Mouse (Mus musculus) 416B (cell line): ENCODE measurements around the gene Thada.
"Not testable (repeated sequence)": the region's sequence is repeated elsewhere in the genome, so short reads cannot be mapped to it uniquely, and the experiment has no call there.

Source experiments
- DNase-seq: peaks from one replicate; pipeline ENCODE4 v3.0.0; 2011; ENCODE audit warnings: low read depth

Thada gene

DNA sequence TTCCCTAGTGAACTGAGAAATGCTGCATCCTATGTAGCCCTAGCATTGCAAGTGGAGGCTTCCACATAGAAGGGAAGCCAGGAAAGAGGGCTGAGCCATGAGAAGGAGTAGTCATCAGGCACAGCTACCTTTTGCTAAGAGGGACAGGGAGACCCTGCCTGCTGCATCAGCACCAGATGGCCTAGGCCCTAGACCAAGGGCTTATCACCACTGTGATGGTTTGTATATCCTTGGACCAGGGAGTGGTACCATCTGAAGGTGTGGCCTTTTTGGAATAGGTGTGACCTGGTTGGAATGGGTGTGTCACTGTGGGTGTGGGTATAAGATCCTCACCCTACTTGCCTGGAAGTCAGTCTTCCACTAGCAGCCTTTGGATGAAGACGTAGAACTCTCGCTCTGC, 247.2 kb downstream of the Thada start:
- DNase-seq = not testable (repeated sequence)

DNA sequence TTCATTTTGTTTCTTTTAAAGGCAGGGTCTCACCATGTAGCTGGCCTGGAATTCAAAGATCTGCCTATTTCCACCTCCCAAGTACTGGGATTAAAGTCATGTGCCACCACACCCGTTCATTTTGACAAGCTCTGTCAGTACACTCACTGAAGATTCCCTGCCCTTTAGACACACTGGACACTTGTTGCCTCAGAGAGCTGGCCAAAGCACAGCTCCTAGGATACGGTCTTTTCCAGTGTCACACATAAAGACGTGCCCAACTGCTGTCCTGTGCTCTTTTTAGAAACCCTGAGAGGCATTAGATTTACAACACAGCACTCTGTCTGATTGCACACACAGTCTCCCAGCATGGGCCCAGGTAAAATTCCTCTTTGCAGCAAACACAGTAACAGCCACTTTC, 248.3 kb downstream of the Thada start:
- no peak for DNase-seq

DNA sequence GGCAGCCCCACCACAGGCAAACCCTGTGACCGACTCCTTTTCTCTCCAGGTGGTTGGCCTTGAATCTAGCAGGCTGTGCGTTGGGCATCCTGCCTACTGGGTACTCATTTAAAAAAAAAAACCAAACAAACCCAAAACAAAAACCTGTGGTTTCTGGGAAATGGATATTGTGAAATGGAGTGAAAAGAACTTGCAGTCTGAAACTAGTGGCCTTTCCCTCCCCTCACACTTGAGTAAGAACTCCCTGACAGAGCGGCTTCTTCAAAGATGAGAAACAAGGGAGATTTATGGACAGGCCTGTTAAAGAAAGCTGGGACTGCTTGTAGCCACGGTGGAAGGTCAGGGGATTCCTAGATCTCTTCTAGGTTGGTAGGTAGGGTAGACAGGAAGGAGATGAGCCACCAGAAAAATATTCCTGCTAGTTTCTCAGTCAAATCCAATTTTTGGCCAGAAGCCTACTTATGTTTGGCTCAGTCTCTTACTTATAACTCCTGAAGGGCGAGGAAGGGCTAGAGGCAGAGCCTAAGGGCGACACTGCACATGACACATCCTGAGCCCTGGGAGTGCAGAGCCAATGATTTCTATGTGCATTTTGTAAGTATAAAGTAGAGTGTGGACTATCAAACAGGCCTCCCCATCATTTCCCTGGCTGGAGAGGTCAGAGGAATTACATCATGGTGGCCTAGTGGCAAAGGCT, 250.6 kb downstream of the Thada start:
- peak; percentile 47 for DNase-seq

DNA sequence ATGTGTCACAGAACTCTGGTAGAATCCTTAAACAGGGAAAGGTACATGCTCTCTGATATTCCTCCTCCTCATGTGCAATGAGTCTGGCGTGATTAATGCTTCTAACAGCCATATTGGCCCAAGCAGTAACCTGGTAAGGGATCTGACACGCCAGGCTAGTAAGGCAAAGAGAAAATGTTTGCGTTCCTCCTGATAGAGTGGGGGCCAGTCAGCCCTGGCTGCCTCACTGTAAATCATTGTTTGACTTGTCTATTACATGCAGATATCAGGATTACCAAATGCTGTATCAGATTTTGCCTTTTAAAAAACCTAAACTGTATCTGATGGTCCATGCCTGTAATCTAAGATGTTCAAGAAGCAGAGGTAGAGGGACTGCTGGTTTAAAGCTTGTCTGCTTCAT, 252.5 kb downstream of the Thada start:
- no peak for DNase-seq

DNA sequence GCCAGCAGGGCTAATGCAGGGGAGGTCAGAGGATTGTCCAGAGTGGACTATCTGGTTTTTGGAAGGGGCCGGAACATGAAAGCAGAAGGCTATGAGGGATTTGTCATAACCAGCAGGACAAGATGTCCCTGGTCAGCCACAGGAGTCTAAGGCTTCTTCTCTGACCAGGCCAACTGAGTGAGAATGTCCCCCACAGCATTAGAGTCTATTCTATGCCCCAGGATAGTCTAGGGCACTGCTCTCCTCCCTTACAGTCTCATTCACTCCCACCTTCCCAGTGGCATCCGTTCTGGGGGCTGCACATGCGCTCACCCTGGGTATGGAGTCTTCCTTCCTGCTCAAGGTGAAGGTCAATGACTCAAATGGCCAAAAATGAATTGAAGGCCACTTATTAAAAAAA, 258.4 kb downstream of the Thada start:
- DNase-seq = no peak

DNA sequence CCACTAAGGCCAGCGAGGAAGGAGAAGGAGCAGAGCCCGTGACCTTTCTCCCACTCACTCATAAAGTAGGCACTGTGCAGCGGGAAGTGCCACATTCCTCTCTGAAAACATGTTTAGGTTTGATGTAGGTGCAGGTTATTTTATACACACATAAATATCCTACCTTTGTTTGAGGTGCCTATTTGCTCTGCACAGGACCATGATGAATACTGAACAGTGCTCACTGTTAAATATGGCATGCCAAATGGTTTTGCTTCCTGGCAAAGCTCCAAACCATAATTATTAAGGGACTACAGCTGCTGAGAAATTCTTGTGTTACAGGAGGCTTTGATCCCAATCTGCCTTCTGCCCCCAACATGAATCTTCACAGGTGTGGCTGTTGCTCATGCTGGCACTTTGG, 259.8 kb downstream of the Thada start:
- no peak for DNase-seq

DNA sequence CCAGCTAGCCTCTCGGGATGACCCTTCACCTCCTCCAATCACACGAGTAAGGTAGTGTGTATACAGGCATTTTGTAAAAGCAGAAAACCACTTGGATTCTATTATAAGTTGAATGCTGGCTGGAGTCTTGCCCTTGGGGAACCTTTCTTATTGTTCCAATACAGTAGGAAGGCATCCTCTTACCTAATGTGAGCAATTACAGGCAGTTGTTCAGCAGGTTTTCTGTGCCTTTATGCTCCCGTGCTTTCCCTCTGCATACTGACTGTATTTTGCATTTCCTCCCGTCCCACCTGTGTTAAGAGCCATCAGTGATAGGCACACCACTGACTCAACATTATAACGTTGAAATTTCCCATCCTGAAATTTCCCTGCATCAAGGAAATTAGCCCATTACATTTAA, 261.0 kb downstream of the Thada start:
- no peak for DNase-seq

DNA sequence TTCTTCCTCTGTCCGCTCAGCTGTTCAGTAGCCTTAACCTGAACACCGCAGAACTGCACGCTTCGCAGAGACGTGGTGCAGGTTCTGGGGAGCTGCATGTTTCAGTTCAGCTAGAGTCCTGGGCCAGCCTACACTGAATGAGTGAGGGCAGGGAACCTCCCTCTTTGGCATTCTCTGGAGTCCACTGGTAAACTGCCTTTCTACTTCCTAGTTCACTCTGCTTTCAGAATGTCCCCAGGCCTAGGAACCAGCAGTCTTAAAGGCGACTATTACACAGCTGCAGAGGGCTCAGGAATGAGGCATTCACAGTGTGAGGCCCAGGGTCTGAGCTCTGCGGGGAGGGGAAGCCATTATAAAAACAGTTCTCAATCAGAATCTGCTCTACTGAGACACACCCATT, 262.7 kb downstream of the Thada start:
- DNase-seq = no peak

DNA sequence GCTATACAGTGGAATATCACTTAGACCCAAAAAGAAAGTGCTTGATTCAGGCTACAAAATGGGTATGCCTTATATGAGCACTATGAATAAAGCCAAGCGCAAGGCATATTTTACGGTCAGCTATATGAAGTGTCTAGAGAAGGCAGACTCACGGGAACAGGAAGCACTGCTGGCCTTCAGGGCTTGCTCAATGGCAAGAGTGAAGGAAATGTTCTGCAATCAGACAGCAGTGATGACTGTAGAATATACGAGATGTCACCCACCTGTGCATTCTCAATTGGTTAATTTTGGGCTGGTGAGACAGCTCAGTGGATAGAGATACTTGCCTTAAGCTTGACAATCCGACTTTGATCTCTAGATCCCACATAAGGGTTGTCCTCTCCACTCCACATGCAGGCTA, 264.8 kb downstream of the Thada start:
- DNase-seq = no peak

DNA sequence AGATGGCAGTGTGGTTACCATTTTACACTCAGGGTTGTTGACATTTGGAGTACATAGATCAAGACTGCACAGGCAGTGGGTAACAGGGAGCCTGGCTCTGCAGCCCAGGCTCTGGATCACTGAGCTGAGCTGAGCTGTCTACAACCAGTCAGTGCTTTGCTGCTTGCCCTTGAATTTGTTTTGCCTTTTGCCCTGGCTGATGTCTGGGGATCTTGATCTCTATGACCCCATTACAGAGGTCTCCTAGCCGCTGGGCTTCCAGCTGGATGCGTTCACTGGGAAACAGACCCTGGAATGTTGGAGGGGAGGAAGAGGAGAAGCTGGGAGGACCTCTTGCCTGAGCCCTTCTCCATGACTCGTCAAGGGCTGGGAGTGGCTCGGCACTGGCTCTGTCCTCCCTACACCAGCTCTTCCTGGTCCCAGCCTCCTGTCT, 268.1 kb downstream of the Thada start:
- no peak for DNase-seq

DNA sequence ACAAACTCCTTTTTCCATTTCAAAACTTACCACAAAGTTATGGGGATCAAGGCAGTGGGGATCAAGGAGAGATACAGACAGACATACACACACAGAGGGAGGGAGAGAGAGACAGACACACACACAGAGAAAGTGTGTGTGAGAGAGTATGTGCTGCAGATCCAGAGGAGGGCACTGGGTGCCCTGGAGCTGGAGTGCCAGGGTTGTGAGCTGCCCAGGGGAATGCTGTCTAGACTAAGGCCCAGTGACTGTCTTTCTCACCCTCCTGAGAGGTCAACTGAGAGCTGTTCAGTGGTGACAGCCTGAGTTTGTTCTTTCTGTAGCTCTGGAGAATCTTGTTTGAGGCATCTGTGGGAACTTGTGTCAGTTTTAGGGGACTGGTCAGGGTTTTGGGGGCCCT, 269.7 kb downstream of the Thada start:
- no peak for DNase-seq

DNA sequence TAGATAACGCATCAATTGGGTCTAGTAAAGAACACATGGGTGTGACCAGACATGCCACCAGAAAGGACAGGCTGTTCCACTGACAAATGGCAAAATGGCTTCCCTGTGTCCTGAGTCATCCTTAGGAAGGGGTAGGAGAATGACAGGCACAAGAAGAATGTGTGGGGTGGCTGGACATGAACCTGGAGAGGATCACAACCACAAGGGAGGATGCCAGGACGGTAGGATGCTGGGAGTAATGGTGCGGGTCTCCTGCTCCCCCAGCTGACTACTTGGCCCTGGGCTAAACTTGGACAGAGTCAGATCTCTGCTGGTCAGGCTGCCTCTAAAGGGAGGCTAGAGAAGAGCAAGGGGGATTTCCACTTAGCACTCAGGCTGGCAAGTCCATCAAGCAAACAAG, 270.2 kb downstream of the Thada start:
- no peak for DNase-seq

DNA sequence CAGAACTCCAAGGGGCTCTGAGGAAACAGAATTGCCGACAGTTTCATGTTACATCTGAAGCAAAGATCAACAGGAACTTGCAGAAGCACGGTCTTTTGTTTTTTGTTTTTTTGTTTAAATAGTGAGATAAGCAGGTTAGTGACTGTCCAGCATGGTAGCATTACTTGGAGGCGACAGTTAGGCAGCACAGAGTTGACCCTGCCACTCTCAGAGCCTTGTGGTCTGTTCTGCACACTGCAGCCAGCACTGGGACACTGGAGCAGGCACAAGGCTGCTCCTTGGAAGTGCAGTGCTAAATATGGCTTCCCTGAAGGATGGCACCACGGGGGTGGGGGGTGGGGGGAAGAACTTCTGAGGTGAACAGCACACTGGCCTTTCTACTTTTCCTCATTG, 271.0 kb downstream of the Thada start:
- peak; percentile 48 for DNase-seq

DNA sequence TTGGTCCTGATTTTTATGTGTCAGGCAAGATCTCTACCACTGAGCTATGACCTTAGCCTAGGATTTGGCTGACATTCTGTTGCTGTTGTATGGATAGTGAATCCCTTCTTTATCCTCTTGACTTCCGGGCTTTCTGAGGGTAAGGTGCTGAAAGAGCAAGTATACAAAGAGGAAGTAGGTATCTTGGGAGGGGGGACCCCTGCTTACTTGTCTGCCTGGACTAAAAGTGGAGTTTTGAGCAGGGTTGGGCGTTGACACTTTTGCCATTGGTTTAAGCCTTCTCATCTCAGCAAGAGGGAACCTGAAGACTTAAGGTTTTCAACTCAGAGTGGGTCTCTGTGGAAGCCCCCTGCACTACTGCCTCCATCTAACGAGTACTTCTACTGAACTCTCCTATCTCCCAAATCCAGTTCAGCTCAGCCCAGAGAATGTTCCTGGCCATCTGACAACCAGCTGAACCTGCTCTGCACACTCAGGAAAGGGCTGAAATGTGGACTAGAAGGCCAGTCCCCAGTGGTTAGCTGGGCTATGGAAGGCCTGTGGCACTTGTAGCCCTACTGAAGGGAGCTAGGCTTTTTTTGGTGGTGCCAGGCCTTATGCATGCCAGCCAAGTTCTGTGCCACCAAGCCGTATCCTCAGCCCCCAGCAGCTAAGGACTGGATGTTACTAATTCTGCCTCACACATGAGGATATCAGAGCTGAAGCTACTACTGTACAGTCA, 271.6 kb downstream of the Thada start:
- no peak for DNase-seq

DNA sequence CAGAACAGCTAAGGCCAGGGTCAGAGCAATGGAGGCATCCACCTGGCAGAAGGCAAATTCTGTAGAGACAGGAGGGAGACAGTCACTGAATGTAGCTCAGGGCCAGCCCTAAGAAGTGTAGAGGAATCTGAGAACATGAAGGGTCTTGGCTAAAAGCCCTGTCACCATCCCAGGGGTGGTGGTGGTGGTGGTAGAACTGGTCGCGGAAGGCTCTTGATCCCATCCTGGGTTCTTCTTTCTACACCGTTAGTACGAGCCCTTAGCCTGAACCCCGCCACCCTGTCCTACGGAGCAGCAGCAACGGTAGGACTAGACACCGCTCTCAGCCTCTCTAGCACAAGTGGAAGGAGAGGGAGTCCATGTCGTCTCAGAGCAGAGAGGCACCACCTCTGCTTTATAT, 272.6 kb downstream of the Thada start:
- DNase-seq = no peak

DNA sequence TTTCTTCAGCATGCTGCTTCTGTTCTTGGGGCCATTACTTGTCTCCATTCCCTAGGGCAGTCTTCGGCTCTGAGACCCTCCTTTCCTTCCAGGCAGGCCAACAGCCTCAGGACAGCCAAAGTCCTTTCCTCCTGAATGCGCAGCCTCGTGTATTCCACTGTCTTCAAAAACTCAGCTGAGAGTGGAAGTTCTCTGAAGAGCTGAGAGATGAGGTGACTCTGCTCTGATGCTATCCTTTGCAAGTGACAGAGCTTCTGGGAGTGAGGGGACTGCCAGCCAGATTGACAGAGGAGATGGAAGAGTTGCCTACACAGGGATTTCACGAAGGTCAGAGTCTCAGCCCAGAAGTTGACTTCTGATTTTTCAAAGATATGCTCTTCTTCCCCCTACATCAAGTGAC, 274.1 kb downstream of the Thada start:
- DNase-seq = no peak

DNA sequence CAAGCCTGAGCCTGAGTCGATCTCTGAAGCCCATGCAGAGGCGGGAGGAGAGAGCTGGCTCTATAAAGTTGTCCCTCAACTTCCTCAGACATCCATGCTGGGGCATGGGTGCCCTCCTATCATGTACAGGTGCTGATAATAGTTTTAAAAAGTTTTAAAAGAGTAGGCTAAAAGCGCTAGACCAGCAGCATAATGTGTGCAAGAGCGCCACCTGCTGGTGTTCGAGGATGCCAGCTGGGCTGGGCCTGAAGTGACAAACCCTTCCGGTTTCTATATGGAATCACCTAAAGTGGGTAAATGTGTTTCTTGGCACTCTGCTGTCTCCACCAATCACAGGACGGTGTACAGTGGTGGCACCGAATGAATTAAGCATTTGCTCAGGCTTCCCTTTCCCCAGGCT, 275.1 kb downstream of the Thada start:
- peak; percentile 83 for DNase-seq

DNA sequence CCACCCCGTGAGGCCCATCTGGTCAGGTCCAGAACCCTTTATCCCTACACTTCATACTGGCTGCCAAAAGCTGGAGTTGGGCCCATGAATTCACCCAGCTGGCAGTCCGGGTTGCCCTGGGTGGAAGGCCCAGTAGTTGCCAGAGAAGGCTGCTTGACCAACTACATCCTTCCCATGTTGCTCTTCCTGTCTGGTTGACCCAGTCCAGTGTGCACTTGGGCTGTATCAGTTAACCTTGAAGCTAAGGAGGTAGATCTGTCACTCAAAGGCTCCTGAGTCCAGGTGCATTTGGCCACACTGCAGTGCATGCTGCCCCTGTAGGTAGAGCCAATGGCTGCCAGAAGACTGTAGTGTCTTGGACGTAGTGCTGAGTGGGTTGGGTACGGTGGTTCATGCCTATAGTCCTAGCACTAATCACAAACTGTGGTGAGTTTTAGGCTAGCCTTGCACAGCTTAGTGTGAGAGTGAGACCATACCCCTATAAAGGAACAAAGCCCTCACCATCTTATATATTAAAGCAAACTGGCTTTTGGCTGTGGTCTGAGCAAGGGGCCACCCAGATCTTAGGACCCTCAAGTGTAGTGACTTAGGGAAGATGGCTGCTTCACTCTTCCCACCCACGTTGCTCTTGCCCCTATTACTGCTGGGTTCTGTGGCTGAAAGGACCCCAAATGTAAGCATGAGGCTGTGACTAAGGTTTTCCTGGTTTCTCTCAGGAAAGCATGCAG, 276.7 kb downstream of the Thada start:
- peak; percentile 32 for DNase-seq

DNA sequence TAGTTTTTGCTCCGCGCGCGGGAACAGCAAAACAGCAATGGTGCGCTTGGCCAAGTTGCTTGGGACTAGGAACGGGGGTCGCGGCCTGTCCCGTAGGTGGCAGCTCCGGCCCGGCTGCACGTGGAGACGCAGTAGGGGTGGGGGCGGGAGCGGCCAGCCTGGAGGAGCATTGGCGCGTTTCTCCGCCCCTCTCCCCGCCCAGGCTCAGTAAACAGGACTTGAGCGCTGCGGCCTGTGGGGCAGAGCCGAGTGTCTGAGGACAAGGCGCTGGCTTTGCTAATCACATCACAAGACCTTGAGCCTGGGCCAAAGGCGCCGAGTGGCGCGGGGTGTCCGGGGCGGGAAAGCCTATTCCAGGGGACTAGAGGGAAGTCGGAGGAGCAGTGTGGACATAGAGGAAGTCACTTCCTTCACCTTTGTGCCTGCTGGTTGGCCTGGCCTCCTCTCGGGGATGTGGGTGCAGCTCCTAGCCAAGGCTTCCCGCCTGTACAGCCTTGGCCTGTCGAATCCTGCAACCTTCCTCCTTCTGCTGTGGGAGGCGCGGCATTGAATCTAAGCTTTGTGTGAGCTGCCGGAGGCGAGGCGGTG, 277.5 kb downstream of the Thada start:
- peak; percentile 91 for DNase-seq

DNA sequence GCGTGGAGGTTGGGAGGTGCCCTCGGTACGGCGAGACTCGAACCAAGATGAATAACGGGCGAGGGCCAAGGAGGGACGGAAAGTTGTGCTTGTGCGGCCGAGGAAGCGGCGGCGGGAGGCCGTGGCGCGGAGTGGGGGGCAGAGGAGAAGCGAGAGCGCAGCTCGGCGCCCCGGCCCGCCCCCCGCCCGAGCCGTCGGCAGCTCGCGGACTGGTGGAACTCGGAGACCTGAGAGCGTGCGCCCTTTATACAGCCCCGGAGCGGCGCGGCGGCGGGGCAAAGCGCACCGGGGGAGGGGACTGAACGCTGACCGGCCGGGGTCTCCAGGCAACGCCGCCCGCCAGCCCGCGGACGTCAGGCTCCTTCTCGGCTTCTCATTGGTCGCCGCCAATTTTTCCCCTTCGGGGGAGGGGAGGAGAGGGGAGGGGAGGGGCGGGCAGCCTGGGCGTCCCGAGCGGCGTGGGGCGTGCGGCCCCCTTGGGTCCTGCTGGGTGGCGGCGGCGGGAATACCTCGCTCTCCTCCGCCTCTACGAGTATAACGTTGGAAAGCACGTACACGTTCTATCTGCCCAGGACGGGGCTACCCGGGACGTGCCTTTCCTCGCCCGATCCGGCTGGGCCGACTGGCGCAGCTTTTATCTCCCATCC, 278.2 kb downstream of the Thada start, which contains the start of gene Zfp36l2:
Gene Zfp36l2, minus strand, starts transcription at position 221 of the 647 bp plus-strand sequence.
- DNase-seq = peak; percentile 90

DNA sequence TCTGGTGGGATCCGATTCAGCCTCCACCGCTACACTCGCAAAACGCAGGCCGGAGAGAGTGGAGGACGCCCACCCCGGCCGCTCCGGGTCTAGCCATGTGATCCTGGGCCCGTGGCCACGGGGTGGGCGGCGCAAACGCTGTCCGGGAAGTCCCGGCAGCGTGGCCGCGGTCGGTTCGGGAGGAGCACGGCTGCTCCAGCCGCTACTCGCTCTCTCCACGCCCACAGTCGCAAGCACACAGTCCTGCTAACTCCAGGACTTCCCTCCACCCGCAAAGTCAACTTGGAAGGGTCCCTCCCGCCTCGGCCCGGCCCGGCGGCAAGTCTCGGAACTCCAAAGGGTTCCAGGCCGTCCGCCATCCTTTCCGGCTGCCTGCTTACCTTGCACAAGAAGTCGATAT, 278.7 kb downstream of the Thada start:
- DNase-seq = not testable (repeated sequence)
